Mouse (Mus musculus): Measurements from ENCODE around the gene Mknk2.

GRCm38 (mm10) chr10:80680260-80680696 is 2.4 kb upstream of the Mknk2 start:
- no peak for TF ChIP-seq POLR2A (IDR thresholded peaks at IDR 0.05; ENCODE audit: borderline replicate concordance, insufficient read depth, low read length)
- TF ChIP-seq CTCF (IDR thresholded peaks at IDR 0.05; ENCODE audit: borderline replicate concordance, insufficient read depth, low read depth, low read length), result no peak

Measured in cerebellum, adult 2 months (tissue).